In the genomic region with DNA sequence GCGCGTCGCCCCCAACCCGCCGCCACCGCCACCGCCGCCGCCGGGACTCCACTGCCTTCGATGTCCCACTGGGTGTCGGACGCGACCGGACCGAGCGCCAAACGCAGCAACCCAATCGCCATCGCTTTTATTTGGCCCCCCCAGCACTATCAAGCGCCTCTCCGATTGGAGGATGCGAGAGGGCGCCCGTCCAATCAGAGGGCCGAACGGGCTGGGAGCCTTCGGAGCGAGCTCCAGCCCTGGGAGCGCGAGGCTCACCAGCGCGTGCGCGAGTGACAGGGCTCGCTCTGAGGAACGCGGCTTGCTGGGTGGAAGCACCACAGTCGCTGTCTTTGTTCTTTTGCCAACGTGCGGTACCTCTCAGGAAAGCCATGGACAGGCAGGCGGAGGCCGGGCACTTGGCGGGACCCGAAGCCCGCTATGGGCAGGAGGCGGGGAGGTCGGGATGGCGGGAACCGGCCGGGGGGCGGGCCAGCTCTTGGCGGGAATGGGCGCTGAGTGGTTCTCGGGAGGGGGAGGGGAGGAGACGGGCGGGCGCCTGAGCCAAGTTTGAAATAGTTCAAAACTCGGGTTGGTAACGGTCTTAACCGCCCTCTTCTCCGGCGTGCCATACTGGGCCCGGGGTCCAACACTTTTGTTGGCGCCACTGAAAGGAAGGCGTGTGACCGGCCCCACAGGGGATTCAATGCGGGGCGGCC, we compare ENCODE assay signal across 8 mouse cellular contexts. TPM values are rescaled to one million over a fixed set of nuclear protein-coding genes. Genes with fewer than 3 reads are reported as not detected.
DNase-seq lines count a peak whose midpoint lies in the region; ATAC-seq and TF ChIP-seq lines count a peak whose summit lies in the region.

Gene Ezh2, minus strand, starts transcription at position 416 of the 698 bp plus-strand sequence.

- TF ChIP-seq EP300 in heart, adult 2 months (IDR thresholded peaks at IDR 0.05; ENCODE audit: insufficient read depth, low read depth, low read length): no peak

- no peaks in the 10 kb centered on the region for H3K27me3 ChIP-seq in embryonic facial prominence, embryonic 13.5 days
- no peaks in the 10 kb centered on the region for H3K27me3 ChIP-seq in heart, adult 2 months (ENCODE audit: control insufficient read depth, insufficient read depth, low read length)
- H3K27me3 ChIP-seq in limb, embryonic 13.5 days: no peaks in the 10 kb centered on the region
- no peaks in the 10 kb centered on the region for H3K27me3 ChIP-seq in midbrain, embryonic 16.5 days (ENCODE audit: control insufficient read depth, insufficient read depth, low read depth, low read length)

- H3K4me1 ChIP-seq in embryonic facial prominence, embryonic 13.5 days: 0 out of 2 replicates have a peak, but pooled peaks cover 8% of the 10 kb centered on the region
- no peaks in the 10 kb centered on the region for H3K4me1 ChIP-seq in heart, adult 2 months (ENCODE audit: control insufficient read depth, insufficient read depth, low read length)
- peaks cover 24% of the 10 kb centered on the region for H3K4me1 ChIP-seq in limb, embryonic 13.5 days
- peaks cover 15% of the 10 kb centered on the region for H3K4me1 ChIP-seq in midbrain, embryonic 16.5 days (ENCODE audit: control insufficient read depth, insufficient read depth, low read length)

- H3K9me3 ChIP-seq in embryonic facial prominence, embryonic 13.5 days: no peaks in the 10 kb centered on the region
- H3K9me3 ChIP-seq in limb, embryonic 13.5 days: no peaks in the 10 kb centered on the region
- no peaks in the 10 kb centered on the region for H3K9me3 ChIP-seq in midbrain, embryonic 16.5 days (replicated peaks; ENCODE audit: control insufficient read depth, low read length, poor library complexity, severe bottlenecking)

- H3K4me2 ChIP-seq in embryonic facial prominence, embryonic 13.5 days: peak within 1 kb of the TSS; percentile 76
- peak within 1 kb of the TSS; percentile 82 for H3K4me2 ChIP-seq in limb, embryonic 13.5 days (replicated peaks)
- peak within 1 kb of the TSS; percentile 90 for H3K4me2 ChIP-seq in midbrain, embryonic 16.5 days (ENCODE audit: low read length)

- DNase-seq in 3134 (ENCODE audit: extremely low read depth, insufficient read length, low spot score): peak; percentile 92
- peak; percentile 98 to 99 for DNase-seq in adrenal gland, postnatal 36 days
- DNase-seq in heart, adult 2 months: peak; percentile 98 to 99
- peak; percentile 96 for DNase-seq in kidney, adult 8-10 months
- peak; percentile 95 to 97 for DNase-seq in spleen, postnatal 10 days (ENCODE audit: low spot score in 2 of 2)

- peak within 1 kb of the TSS; percentile 99 for H3K27ac ChIP-seq in embryonic facial prominence, embryonic 13.5 days
- peak within 1 kb of the TSS; percentile 90 for H3K27ac ChIP-seq in heart, adult 2 months
- H3K27ac ChIP-seq in limb, embryonic 13.5 days: peak within 1 kb of the TSS; percentile 99
- H3K27ac ChIP-seq in midbrain, embryonic 16.5 days (ENCODE audit: low read length): peak within 1 kb of the TSS; percentile 98

- peak; percentile 61 for TF ChIP-seq POLR2A in heart, adult 2 months (IDR thresholded peaks at IDR 0.05; ENCODE audit: insufficient read depth, low read depth, low read length)

- no peaks in the 10 kb centered on the region for H3K79me2 ChIP-seq in heart, adult 2 months (replicated peaks; ENCODE audit: control insufficient read depth, insufficient read depth, low read length)

- peak within 1 kb of the TSS; percentile 100 for H3K9ac ChIP-seq in embryonic facial prominence, embryonic 13.5 days
- peak within 1 kb of the TSS; percentile 84 for H3K9ac ChIP-seq in heart, adult 2 months (ENCODE audit: low read depth, low read length)
- peak within 1 kb of the TSS; percentile 99 for H3K9ac ChIP-seq in limb, embryonic 13.5 days
- H3K9ac ChIP-seq in midbrain, embryonic 16.5 days (ENCODE audit: low read depth, low read length): peak within 1 kb of the TSS; percentile 98

- peak; percentile 98 for ATAC-seq in embryonic facial prominence, embryonic 13.5 days (ENCODE audit: insufficient number of reproducible peaks, insufficient read depth, low FRiP score, low TSS enrichment, low read depth)
- ATAC-seq in limb, embryonic 13.5 days (ENCODE audit: low FRiP score, low read depth): peak; percentile 98
- peak; percentile 99 for ATAC-seq in midbrain, embryonic 16.5 days

- intact Hi-C loops in heart, adult 2 months (cut with DNase I): loop anchor here (2.0 kb wide), 1 partner anchor 140 kb away; no protein-coding TSS in a partner anchor

- H3K36me3 ChIP-seq in embryonic facial prominence, embryonic 13.5 days: no peaks in the 10 kb centered on the region
- H3K36me3 ChIP-seq in heart, adult 2 months (ENCODE audit: control insufficient read depth, insufficient read depth, low read length): no peaks in the 10 kb centered on the region
- H3K36me3 ChIP-seq in limb, embryonic 13.5 days: no peaks in the 10 kb centered on the region
- no peaks in the 10 kb centered on the region for H3K36me3 ChIP-seq in midbrain, embryonic 16.5 days (ENCODE audit: control insufficient read depth, insufficient read depth, low read length)

- TF ChIP-seq CTCF in heart, adult 2 months (IDR thresholded peaks at IDR 0.05): no peak

- H3K4me3 ChIP-seq in embryonic facial prominence, embryonic 13.5 days: peak within 1 kb of the TSS; percentile 91
- H3K4me3 ChIP-seq in heart, adult 2 months: peak within 1 kb of the TSS; percentile 85
- peak within 1 kb of the TSS; percentile 89 for H3K4me3 ChIP-seq in limb, embryonic 13.5 days
- peak within 1 kb of the TSS; percentile 98 for H3K4me3 ChIP-seq in midbrain, embryonic 16.5 days (ENCODE audit: low read depth, low read length)

- under 1% methylated on average over 69 of the region's 69 CpGs for WGBS in embryonic facial prominence, embryonic 13.5 days
- WGBS in heart, adult 2 months: under 1% methylated on average over 52 of the region's 69 CpGs
- 1% methylated on average over 68 of the region's 69 CpGs for WGBS in limb, embryonic 13.5 days
- under 1% methylated on average over 62 of the region's 69 CpGs for WGBS in midbrain, embryonic 16.5 days

RNA-seq across cellular contexts. Expression of gene Ezh2, which starts in this region (rescaled TPM):
- 10 to 100 TPM; 19.7 to 22.0 TPM for total RNA-seq in adrenal gland, postnatal 36 days (2021)
- 151 and 152 TPM in 2 replicates for polyA plus RNA-seq in embryonic facial prominence, embryonic 13.5 days (2015; fragmentation: Nextera tagmentation; extraction: Ambion mirVana)
- 1 to 10 TPM; 9.2 to 9.6 TPM for total RNA-seq in heart, adult 2 months (2021)
- polyA plus RNA-seq in heart, adult 2 months (2012; rRNA removed): 3.9 and 9.2 TPM in 2 replicates
- polyA plus RNA-seq in limb, embryonic 13.5 days (2015; fragmentation: Nextera tagmentation; extraction: Ambion mirVana): 141 and 142 TPM in 2 replicates
- 54.5 and 67.2 TPM in 2 replicates for polyA plus RNA-seq in midbrain, embryonic 16.5 days (2015; fragmentation: Nextera tagmentation; extraction: Ambion mirVana)

Comparison
In these comparisons a context has a peak if more than half of its experiments do, and no peak if none do; other contexts are left out.
1. Peak in every context shown above with its lines: DNase-seq, ATAC-seq, H3K4me3 ChIP-seq and H3K27ac ChIP-seq.